Mouse (Mus musculus): ENCODE data around the gene Grpr.

The Grpr gene

DNA sequence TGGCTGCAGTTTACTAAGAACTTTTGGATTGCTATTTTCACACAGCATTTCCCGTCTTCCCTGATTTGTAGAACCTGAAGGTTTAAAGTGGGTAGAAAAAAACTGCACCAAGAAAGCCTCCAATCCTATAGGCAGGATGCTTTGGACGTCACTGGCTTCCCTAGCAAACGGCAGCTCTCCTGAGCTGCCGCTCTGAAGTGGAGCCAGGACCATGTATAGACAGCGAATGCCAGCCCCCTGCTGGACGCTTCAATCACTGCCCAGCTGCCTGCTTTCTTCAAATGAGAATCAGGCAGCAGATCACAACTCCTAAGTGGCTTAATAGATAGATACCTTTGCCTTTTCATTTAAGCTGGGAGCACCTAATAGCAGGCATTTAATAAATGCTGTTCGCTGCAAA lies at the start of gene Grpr:
Grpr (minus strand) TSS at position 12 of the 400 bp plus-strand sequence.
- peak; percentile 56 for DNase-seq (ENCODE audit: low spot score)

DNA sequence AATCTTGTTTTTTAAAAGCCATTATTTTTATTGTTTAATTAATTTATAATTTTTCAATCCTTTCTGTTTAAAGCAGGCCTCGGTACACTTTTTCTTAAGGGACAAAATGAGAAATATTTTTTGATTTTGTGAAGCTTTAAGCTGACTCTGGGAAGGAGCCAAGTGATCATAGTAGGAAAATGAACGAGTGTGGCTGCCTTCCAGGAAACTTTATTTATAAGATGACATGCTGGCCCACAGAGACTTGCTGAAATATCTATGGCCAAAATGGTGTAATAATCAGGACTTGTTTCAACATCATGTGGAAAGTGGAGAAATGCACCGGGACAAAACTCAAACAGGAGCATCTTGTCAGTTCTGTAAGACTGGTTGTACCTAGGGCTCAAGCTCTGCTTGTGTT lies 11.0 kb upstream of the Grpr start:
- no peak for DNase-seq (ENCODE audit: low spot score)

DNA sequence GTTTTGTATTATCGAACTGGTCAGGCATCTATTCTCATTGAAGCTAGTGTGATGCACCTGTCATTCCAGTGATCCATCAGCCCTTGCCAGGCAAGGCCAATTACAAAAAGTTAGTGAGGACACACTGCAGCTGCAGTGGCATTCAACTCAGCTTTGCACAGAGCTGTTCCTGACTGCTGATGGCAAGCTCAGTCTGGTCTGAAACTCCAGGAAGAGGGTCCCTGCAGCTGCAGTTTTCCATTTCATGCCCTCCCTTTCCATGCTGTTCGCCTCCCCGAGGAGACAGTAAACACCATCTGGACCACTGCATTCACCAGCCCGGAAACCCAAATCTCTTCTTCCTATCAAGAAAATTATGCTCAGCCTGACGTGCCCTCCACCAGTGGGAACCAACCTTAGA lies 2.4 kb downstream of the Grpr start:
- no peak for DNase-seq (ENCODE audit: low spot score)

DNA sequence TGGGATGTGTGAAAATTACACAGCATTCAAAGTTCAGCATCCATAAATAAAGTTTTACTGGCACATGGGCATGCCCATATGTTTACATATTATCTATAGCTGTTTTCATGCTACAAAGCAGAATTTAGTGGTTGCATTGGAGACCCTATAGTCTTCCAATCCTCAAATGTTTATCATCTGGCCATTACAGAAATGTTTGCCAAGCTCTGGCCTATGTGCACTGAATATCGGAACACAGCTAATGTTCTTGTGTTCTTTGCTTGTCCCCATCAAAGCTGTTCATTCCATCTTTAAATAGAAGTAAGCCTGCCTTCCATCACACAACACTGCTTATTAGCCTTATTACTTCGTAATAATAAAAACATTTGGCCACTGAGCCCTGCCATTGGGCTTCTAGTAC lies 16.6 kb downstream of the Grpr start:
- DNase-seq (ENCODE audit: low spot score) = no peak

DNA sequence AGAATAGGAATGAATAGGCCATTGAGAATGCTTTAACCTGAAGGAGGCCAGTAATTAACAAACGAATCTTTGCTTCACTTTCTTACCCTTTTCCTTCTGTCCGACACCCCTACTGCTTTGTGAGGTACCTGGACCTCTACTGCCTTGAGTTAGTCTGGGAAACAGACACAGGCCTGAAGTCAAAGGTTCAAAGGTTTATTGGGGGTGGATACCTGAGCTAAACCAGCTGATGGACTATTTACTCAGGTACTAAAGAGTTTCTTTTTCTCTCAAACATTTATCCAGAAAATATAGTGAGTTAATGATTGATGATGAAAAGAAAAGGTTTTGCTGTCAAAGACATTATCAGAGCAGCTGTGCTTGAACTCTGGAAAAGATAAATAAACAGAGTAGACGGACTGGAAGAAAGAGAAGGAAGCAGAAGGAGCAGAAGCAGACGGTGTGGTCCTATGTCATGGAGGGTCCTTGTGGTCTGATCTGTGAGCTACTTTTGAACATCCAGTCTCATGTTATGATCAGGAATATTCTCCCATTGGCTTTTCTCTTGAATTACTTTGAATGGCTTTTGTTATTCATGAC lies 30.4 kb downstream of the Grpr start:
- no peak for DNase-seq (ENCODE audit: low spot score)

DNA sequence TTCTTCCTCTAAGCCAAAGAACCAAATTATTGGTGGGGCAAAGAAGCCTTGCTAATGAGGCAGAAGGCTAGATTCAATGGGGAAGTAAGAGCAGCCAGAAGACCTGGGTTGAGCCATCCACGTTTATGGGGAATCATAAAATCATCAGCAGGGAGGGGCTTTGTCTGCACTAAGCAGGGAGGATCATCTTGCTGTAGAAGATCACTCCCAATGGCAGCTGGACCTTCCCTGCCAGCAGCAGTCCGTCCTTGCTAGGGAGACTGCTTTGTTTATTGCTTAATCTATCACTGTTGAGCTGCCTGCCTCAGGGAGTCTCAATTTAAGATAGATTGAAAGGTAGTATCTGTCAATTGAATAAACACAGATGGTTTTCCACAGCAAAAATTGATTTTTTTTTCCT lies 37.7 kb downstream of the Grpr start:
- DNase-seq (ENCODE audit: low spot score) = no peak

DNA sequence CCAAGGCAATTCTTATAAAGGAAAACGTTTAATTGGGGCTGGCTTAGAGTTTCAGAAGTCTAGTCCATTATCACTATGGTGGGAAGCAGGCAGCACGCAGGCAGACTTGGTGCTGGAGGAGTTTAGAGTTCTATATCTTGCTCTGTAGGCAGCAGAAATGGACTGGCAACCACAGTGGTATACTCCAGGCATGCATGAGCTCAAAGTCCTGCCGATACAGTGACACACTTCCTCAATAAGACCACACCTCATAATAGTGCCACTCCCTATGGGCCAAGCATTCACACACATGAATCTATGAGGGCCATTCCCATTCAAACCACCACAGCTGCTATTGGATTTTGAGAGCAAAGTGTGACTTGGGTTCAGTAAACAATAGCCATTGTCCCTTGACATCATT lies 47.4 kb downstream of the Grpr start:
- DNase-seq (ENCODE audit: low spot score) = no peak
